Mouse (Mus musculus) heart, embryonic 11.5 days (tissue): Measurements from ENCODE around the gene Timd4. TPM values are rescaled to one million over a fixed set of nuclear protein-coding genes. Genes with fewer than 3 reads are reported as not detected.

ENCODE experiments used
- polyA plus RNA-seq: library from polyadenylated mRNA; unstranded; fragments of >200 nt; fragmentation: Nextera tagmentation; extraction: Ambion mirVana; gene quantifications from 2 replicates; pipeline ENCODE4 v1.2.1, GENCODE M21; 2014

Gene Timd4
- polyA plus RNA-seq, 1 experiment from 2014 or later: 0.16 TPM

Other genes starting within 250 kb of the Timd4 start
- 0.23 and 0.56 TPM in 2 replicates for gene BC053393, start 239.3 kb upstream of the Timd4 start, polyA plus RNA-seq
- gene Dppa1, start 181.5 kb upstream of the Timd4 start, polyA plus RNA-seq: not detected in 2 replicates
- 0.24 and 0.33 TPM in 2 replicates for gene Timd2, start 103.7 kb upstream of the Timd4 start, polyA plus RNA-seq
- 0.14 and 0.29 TPM in 2 replicates for gene Havcr1, start 75.7 kb upstream of the Timd4 start, polyA plus RNA-seq